ENCODE assay signal across 15 mouse cellular contexts in the genomic region with DNA sequence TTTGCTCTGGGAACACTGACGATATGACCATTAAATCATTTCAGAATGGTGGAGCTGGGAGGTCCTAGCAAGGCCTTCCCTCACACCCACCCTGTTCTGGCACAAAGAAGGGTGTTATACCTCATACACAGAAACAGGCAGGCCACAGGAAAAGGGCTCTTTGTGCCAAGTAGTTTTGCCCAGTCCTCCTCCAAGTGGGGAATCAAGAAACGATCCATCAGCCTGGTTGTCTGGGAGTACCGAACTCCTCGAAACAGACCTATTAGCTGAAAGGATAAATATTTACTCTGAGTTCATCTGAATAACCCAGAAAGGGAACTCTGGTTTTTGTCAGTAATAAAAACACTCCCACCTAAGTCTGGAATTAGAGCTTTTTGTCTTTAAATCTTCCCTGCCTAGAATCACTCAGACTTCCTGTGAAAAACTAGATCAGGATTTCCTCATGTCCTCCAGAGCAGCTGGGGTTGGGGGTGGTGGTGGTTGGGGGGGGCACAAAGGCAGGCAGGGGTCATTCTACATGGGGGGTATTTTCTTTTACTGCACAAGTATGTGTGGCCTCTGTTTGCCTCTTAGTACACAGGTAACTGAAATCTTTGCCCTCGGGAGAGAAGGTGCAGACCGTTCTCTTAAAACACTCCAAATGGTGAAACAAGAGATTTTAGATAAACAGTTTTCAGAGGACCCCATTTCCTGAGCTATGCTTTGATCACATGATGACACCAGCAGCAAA.
DNase-seq lines count a peak whose midpoint lies in the region; ATAC-seq and TF ChIP-seq lines count a peak whose summit lies in the region.
"Had no signal": no experiment of that assay in that cellular context is flagged by ENCODE, and none has a peak within 500 bp of the region (broad histone marks: within the 10 kb centered on the region; RNA-seq: fewer than 3 reads in every experiment).

No protein-coding gene starts in this region.

- peak; percentile 24 for TF ChIP-seq EP300 in stomach, postnatal 0 days (optimal IDR thresholded peaks at IDR 0.05)

- peak; percentile 93 for ATAC-seq in kidney, embryonic 15.5 days (replicated peaks; ENCODE audit: low FRiP score)
- ATAC-seq in intestine, embryonic 15.5 days = peak; percentile 72
- peak; percentile 80; the same call in 1 of the 2 replicates for ATAC-seq in stomach, postnatal 0 days (ENCODE audit: low FRiP score, low TSS enrichment)
- no peak for ATAC-seq in midbrain, embryonic 11.5 days (ENCODE audit: low FRiP score)
- no peak for ATAC-seq in midbrain, postnatal 0 days (ENCODE audit: low FRiP score)
- ATAC-seq: activated CD4-positive, CD25-positive, alpha-beta regulatory T cell, adult 4 months; liver, embryonic 12.5 days had no signal

- H3K9ac ChIP-seq in kidney, embryonic 15.5 days = no peak overlapping the region
- no peak overlapping the region for H3K9ac ChIP-seq in intestine, embryonic 15.5 days
- no peak overlapping the region for H3K9ac ChIP-seq in stomach, postnatal 0 days (ENCODE audit: low read length)
- no peak overlapping the region for H3K9ac ChIP-seq in midbrain, embryonic 11.5 days (ENCODE audit: low read length)
- H3K9ac ChIP-seq in midbrain, postnatal 0 days (replicated peaks; ENCODE audit: low read length, poor library complexity, severe bottlenecking) = no peak overlapping the region
- H3K9ac ChIP-seq: liver, embryonic 12.5 days had no signal

- H3K27me3 ChIP-seq in kidney, embryonic 15.5 days = no peaks in the 10 kb centered on the region
- no peaks in the 10 kb centered on the region for H3K27me3 ChIP-seq in intestine, embryonic 15.5 days (replicated peaks)
- H3K27me3 ChIP-seq in stomach, postnatal 0 days (ENCODE audit: control insufficient read depth, insufficient read depth, low read length) = no peaks in the 10 kb centered on the region
- no peaks in the 10 kb centered on the region for H3K27me3 ChIP-seq in midbrain, embryonic 11.5 days (ENCODE audit: control insufficient read depth, insufficient read depth, low read length)
- H3K27me3 ChIP-seq in midbrain, postnatal 0 days (ENCODE audit: insufficient read depth, low read length) = no peaks in the 10 kb centered on the region
- H3K27me3 ChIP-seq: liver, embryonic 12.5 days had no signal

- no peaks in the 10 kb centered on the region for H3K36me3 ChIP-seq in kidney, embryonic 15.5 days
- H3K36me3 ChIP-seq in intestine, embryonic 15.5 days = no peaks in the 10 kb centered on the region
- no peaks in the 10 kb centered on the region for H3K36me3 ChIP-seq in stomach, postnatal 0 days (ENCODE audit: control insufficient read depth, insufficient read depth, low read length)
- H3K36me3 ChIP-seq in midbrain, embryonic 11.5 days (ENCODE audit: control insufficient read depth, insufficient read depth, low read length) = no peaks in the 10 kb centered on the region
- H3K36me3 ChIP-seq in midbrain, postnatal 0 days (ENCODE audit: insufficient read depth, low read length) = no peaks in the 10 kb centered on the region
- H3K36me3 ChIP-seq: liver, embryonic 12.5 days had no signal

- no peaks in the 10 kb centered on the region for H3K9me3 ChIP-seq in kidney, embryonic 15.5 days (replicated peaks)
- no peaks in the 10 kb centered on the region for H3K9me3 ChIP-seq in intestine, embryonic 15.5 days
- H3K9me3 ChIP-seq in stomach, postnatal 0 days (ENCODE audit: control insufficient read depth, low read length) = no peaks in the 10 kb centered on the region
- H3K9me3 ChIP-seq in midbrain, embryonic 11.5 days (ENCODE audit: control insufficient read depth, low read length) = no peaks in the 10 kb centered on the region
- no peaks in the 10 kb centered on the region for H3K9me3 ChIP-seq in midbrain, postnatal 0 days (ENCODE audit: low read length)
- H3K9me3 ChIP-seq: liver, embryonic 12.5 days had no signal

- no peak overlapping the region for H3K4me3 ChIP-seq in kidney, embryonic 15.5 days (replicated peaks)
- no peak overlapping the region for H3K4me3 ChIP-seq in intestine, embryonic 15.5 days (replicated peaks)
- H3K4me3 ChIP-seq in stomach, postnatal 0 days (ENCODE audit: low read depth, low read length) = no peak overlapping the region
- H3K4me3 ChIP-seq in midbrain, embryonic 11.5 days (ENCODE audit: low read depth, low read length) = no peak overlapping the region
- no peak overlapping the region for H3K4me3 ChIP-seq in midbrain, postnatal 0 days (ENCODE audit: low read depth, low read length)
- H3K4me3 ChIP-seq: erythroblast, embryonic 14.5 days; liver, embryonic 12.5 days had no signal

- 5% methylated on average over 6 of the region's 6 CpGs for WGBS in kidney, embryonic 15.5 days
- WGBS in intestine, embryonic 15.5 days = 12% methylated on average over 6 of the region's 6 CpGs
- 9% methylated on average over 6 of the region's 6 CpGs for WGBS in stomach, postnatal 0 days
- WGBS in midbrain, embryonic 11.5 days = 70% methylated on average over 6 of the region's 6 CpGs
- 69% methylated on average over 6 of the region's 6 CpGs for WGBS in midbrain, postnatal 0 days

- no peak overlapping the region for H3K4me2 ChIP-seq in kidney, embryonic 15.5 days
- no peak overlapping the region for H3K4me2 ChIP-seq in intestine, embryonic 15.5 days (replicated peaks)
- H3K4me2 ChIP-seq in stomach, postnatal 0 days (replicated peaks; ENCODE audit: low read depth) = no peak overlapping the region
- no peak overlapping the region for H3K4me2 ChIP-seq in midbrain, embryonic 11.5 days
- H3K4me2 ChIP-seq in midbrain, postnatal 0 days (ENCODE audit: low read depth, low read length, poor library complexity, severe bottlenecking) = no peak overlapping the region
- H3K4me2 ChIP-seq: liver, embryonic 12.5 days had no signal

- TF ChIP-seq CTCF in stomach, postnatal 0 days (IDR thresholded peaks at IDR 0.05; ENCODE audit: low read depth) = no peak
- no peak for TF ChIP-seq CTCF in midbrain, postnatal 0 days (IDR thresholded peaks at IDR 0.05)

- peak overlapping the region; percentile 77 for H3K27ac ChIP-seq in kidney, embryonic 15.5 days
- H3K27ac ChIP-seq in intestine, embryonic 15.5 days = peak overlapping the region; percentile 32; the same call in 1 of the 2 replicates
- H3K27ac ChIP-seq in stomach, postnatal 0 days (replicated peaks) = no peak overlapping the region
- no peak overlapping the region for H3K27ac ChIP-seq in midbrain, embryonic 11.5 days (ENCODE audit: low read depth, low read length)
- H3K27ac ChIP-seq in midbrain, postnatal 0 days (ENCODE audit: low read depth, low read length) = no peak overlapping the region
- H3K27ac ChIP-seq: liver, embryonic 12.5 days had no signal

- DNase-seq in kidney, adult 9 months = no peak
- DNase-seq in right cerebral cortex, postnatal 4 days = peak; percentile 6
- no peak for DNase-seq in right cerebral cortex, postnatal 10 days (ENCODE audit: low spot score in 2 of 2)
- DNase-seq in stomach, postnatal 0 days (ENCODE audit: low spot score) = peak; percentile 26
- DNase-seq in midbrain, embryonic 11.5 days (ENCODE audit: low spot score, missing footprints) = no peak
- no peak for DNase-seq in midbrain, postnatal 0 days (ENCODE audit: low spot score)
- DNase-seq: cerebellum, adult 18-20 months; kidney, postnatal 14 days; midbrain, embryonic 14.5 days; thymus, postnatal 4 days had no signal

- peaks cover 17% of the 10 kb centered on the region for H3K4me1 ChIP-seq in kidney, embryonic 15.5 days
- peaks cover 5% of the 10 kb centered on the region; the same call in 1 of the 2 replicates for H3K4me1 ChIP-seq in intestine, embryonic 15.5 days (replicated peaks)
- H3K4me1 ChIP-seq in stomach, postnatal 0 days (replicated peaks; ENCODE audit: control insufficient read depth, insufficient read depth) = no peaks in the 10 kb centered on the region
- H3K4me1 ChIP-seq in midbrain, embryonic 11.5 days (ENCODE audit: control insufficient read depth, insufficient read depth, low read length) = no peaks in the 10 kb centered on the region
- H3K4me1 ChIP-seq in midbrain, postnatal 0 days (ENCODE audit: insufficient read depth, low read length) = no peaks in the 10 kb centered on the region
- H3K4me1 ChIP-seq: liver, embryonic 12.5 days had no signal

Comparison
In these comparisons a context has a peak if more than half of its experiments do, and no peak if none do; other contexts are left out.
1. DNase-seq: peak in right cerebral cortex, postnatal 4 days (single experiment) and stomach, postnatal 0 days (single experiment); none in kidney, adult 9 months (single experiment), right cerebral cortex, postnatal 10 days (0 of 2), midbrain, embryonic 11.5 days (single experiment) and midbrain, postnatal 0 days (single experiment).
2. ATAC-seq: peak in kidney, embryonic 15.5 days (single experiment), intestine, embryonic 15.5 days (single experiment) and stomach, postnatal 0 days (single experiment); none in midbrain, embryonic 11.5 days (single experiment) and midbrain, postnatal 0 days (single experiment).
3. H3K27ac ChIP-seq: peak in kidney, embryonic 15.5 days (single experiment) and intestine, embryonic 15.5 days (single experiment); none in stomach, postnatal 0 days (single experiment), midbrain, embryonic 11.5 days (single experiment) and midbrain, postnatal 0 days (single experiment).